In the genomic region with DNA sequence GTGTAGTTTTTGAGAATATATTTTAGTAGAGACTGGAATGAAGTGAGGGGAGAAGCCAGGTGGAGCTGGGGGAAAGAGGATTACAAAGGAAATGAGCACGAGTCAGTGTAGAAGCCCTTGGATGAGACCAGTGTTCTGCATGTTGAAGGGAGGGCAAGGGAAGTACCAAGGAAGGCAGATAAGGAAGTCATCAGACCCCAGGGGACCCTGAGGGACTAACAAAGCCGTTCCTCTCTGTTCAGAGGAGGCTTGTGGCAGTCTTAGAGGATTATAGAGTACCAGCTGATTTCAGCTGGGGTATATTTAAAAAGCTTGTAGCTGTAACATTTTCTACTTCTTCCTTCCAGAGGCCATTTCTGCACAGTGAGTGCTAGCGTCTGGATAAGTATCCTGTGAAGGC, we compare ENCODE assay signal across 34 mouse cellular contexts.
"Had no signal": no experiment of that assay in that cellular context is flagged by ENCODE, and none has a peak within 500 bp of the region (broad histone marks: within the 10 kb centered on the region; RNA-seq: fewer than 3 reads in every experiment).

No protein-coding gene starts in this region.

- H3K4me2 ChIP-seq: heart, embryonic 12.5 days; heart, embryonic 13.5 days; heart, embryonic 15.5 days; hindbrain, embryonic 12.5 days; hindbrain, embryonic 13.5 days; hindbrain, embryonic 14.5 days; hindbrain, embryonic 15.5 days; intestine, embryonic 15.5 days; kidney, embryonic 15.5 days had no signal

- H3K4me1 ChIP-seq: heart, embryonic 12.5 days; heart, embryonic 13.5 days; heart, embryonic 15.5 days; hindbrain, embryonic 10.5 days; hindbrain, embryonic 12.5 days; hindbrain, embryonic 13.5 days; hindbrain, embryonic 15.5 days; intestine, embryonic 15.5 days; kidney, embryonic 15.5 days had no signal

- DNase-seq: heart, postnatal 10 days; heart, postnatal 14 days; heart, postnatal 36 days; heart, postnatal 4 days; kidney, adult 11 months; kidney, adult 18-20 months; kidney, adult 2 months; kidney, adult 8-10 months; kidney, adult 9 months; kidney, postnatal 10 days; kidney, postnatal 14 days; kidney, postnatal 25 days; kidney, postnatal 36 days; kidney, postnatal 4 days; layer of hippocampus, adult 9-11 months; layer of hippocampus, postnatal 36 days had no signal

- H3K27me3 ChIP-seq: heart, embryonic 12.5 days; heart, embryonic 15.5 days; hindbrain, embryonic 12.5 days; hindbrain, embryonic 13.5 days; hindbrain, embryonic 15.5 days; intestine, embryonic 15.5 days; kidney, embryonic 15.5 days had no signal

- H3K9ac ChIP-seq: heart, embryonic 12.5 days; heart, embryonic 13.5 days; heart, embryonic 15.5 days; hindbrain, embryonic 12.5 days; hindbrain, embryonic 13.5 days; hindbrain, embryonic 14.5 days; hindbrain, embryonic 15.5 days; intestine, embryonic 15.5 days; kidney, embryonic 15.5 days had no signal

- H3K9me3 ChIP-seq: heart, embryonic 12.5 days; heart, embryonic 13.5 days; heart, embryonic 15.5 days; hindbrain, embryonic 10.5 days; hindbrain, embryonic 12.5 days; hindbrain, embryonic 13.5 days; hindbrain, embryonic 15.5 days; intestine, embryonic 15.5 days; kidney, embryonic 15.5 days had no signal

- H3K36me3 ChIP-seq: heart, embryonic 12.5 days; heart, embryonic 13.5 days; heart, embryonic 15.5 days; hindbrain, embryonic 10.5 days; hindbrain, embryonic 12.5 days; hindbrain, embryonic 13.5 days; hindbrain, embryonic 15.5 days; intestine, embryonic 15.5 days; kidney, embryonic 15.5 days had no signal

- ATAC-seq: hindbrain, embryonic 16.5 days; hindbrain, postnatal 0 days; inflammation-experienced regulatory T-cells, adult 6 months; intestine, embryonic 15.5 days; intestine, embryonic 16.5 days; intestine, postnatal 0 days had no signal

- H3K27ac ChIP-seq: heart, embryonic 13.5 days; heart, embryonic 15.5 days; hindbrain, embryonic 10.5 days; hindbrain, embryonic 12.5 days; hindbrain, embryonic 13.5 days; hindbrain, embryonic 14.5 days; hindbrain, embryonic 15.5 days; hindbrain, postnatal 0 days; intestine, embryonic 15.5 days; kidney, embryonic 15.5 days; kidney, postnatal 0 days; layer of hippocampus, adult 2 months; left cerebral cortex, adult 2 months had no signal

- H3K4me3 ChIP-seq: heart, embryonic 12.5 days; heart, embryonic 13.5 days; heart, embryonic 15.5 days; hindbrain, embryonic 10.5 days; hindbrain, embryonic 12.5 days; hindbrain, embryonic 13.5 days; hindbrain, embryonic 15.5 days; intestine, embryonic 15.5 days; kidney, embryonic 15.5 days; layer of hippocampus, adult 2 months; left cerebral cortex, adult 2 months had no signal
